Mouse (Mus musculus) right cerebral cortex, postnatal 36 days (tissue): ENCODE measurements at regions not wholly inside any gene's neighbourhood (a gene's known extent, or its start where the extent isn't known, plus 50 kb on each side); places are given as distances from the start of the nearest gene placed in this dataset.

Experiments
- DNase-seq, 2 experiments: peaks; one replicate each; pipeline ENCODE4 v3.0.0; 2022; ENCODE audit warnings: low spot score in 2 of 2, mixed read lengths in 1 of 2

DNA sequence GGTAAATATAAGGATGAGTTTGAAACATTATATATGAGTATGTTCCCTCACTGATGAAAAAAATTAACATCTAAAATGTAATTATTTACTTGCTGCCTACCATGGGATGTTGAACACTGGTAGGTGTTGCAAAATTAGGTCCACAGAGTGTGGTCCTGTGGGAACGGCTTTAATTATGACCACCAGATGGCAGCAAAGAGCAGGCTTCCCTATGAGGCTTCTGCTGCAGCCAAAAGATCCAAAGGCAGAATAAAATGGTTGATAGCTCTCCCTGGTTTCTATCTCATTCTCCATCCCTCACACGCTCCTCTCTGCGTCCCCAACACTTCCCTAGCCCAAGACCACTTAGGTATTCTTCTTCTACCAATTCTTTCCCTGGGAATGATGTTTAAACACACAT lies 54.6 kb upstream of the Cit start:
- DNase-seq: peak; percentile 23 to 56
